Mouse (Mus musculus): ENCODE data around the gene Rrp1b.

DNA sequence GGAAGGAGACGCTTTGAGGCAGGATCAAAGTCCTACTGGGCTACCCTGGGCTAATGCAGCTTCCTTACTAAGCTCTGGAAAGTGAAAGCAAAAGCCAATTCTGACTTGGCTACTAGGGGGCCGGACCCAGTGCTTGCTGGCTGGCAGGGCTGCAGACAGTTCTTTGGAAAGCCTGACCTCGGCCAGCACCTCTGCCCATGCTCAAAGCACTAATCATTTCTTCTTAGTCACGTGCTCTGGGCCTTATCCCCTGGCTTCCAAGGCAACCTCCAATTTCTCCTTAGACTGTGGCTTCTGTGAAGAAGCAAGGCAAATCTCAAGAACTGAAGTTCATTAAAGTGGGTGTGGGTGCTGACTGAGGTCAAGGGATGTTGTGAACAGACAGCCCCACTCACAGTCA lies 38.8 kb downstream of the Rrp1b start:
- TF ChIP-seq CTCF (IDR thresholded peaks at IDR 0.05; ENCODE audit: low read depth, low read length) = no peak
- no peak for TF ChIP-seq POLR2A (IDR thresholded peaks at IDR 0.05; ENCODE audit: extremely low read depth, insufficient read depth, low read length)
